Mouse (Mus musculus) left cerebral cortex, adult 9 months (tissue): ENCODE results near the gene Col6a6.
"Not testable (repeated sequence)": the region's sequence is repeated elsewhere in the genome, so short reads cannot be mapped to it uniquely, and the experiment has no call there.

Source experiments
- DNase-seq, 2 experiments: peaks; one replicate each; pipeline ENCODE4 v3.0.0; 2022; ENCODE audit warnings: low spot score in 2 of 2

Col6a6 gene

DNA sequence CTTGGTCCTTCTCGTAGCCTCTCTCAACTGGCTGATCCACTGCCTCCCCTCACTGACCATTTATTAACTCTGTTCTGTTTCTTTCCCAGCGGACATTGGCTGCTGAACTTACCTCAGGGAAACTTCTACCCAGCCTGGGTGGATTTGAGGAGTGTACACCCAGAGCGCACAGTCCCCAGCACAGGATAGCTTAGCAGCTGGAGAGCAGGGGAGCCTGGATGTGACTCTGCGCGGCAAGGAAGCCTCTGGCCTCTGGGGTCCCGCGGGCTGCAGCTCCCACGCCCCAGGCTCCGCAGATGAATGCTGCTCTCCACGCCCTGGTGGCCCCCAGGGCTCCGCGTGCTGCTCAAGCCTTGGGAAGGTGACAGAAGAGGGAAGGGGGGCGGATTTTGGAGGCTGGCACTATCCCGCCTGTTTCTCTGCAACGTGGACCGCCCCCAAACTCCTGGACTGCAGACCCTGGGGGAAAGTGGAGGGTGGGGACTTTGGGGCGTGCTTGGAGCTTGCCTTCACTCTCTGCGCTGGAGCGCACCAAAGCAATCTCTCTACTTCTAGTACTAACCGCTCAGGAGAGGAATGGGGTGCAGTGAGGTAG lies at the start of gene Col6a6:
Gene Col6a6, minus strand, starts transcription at position 370 of the 595 bp plus-strand sequence.
- DNase-seq: no peak

DNA sequence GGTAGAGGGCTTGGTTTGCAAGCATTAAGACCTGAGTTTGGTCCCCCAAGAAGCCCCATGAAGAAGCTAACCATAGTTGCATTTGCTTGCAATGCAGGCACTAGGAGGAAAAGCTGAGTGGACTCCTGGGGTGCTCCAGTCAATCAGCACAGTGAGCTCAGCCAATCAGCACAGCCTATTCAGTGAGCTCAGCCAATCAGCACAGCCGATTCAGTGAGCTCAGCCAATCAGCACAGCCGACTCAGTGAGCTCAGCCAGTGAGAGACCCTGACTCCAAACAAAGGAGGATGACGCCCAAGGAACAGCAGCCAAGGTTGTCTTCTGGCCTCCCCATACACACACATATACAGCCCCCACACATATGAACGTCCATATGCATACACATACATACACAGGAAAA lies 48.2 kb upstream of the Col6a6 start:
- no peak for DNase-seq

DNA sequence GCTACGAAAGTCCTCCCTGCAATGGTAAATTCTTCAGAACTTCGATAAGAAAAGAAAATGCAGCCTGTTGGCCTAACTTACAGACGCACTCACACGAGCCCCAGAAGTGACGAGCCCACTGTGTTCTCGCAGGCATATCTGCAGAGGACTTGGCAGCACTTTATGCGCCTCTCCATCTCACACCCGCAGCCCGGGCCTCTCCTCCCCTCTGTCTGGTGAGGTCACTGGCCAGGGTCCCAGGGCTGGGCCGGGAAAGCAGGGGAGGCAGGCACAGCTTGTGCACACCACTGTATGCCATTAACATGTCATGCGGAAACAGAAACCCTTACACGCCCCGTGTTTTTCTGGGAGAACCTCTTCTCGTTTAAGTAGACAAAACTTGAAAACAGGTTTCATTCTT lies 43.7 kb upstream of the Col6a6 start:
- no peak for DNase-seq

DNA sequence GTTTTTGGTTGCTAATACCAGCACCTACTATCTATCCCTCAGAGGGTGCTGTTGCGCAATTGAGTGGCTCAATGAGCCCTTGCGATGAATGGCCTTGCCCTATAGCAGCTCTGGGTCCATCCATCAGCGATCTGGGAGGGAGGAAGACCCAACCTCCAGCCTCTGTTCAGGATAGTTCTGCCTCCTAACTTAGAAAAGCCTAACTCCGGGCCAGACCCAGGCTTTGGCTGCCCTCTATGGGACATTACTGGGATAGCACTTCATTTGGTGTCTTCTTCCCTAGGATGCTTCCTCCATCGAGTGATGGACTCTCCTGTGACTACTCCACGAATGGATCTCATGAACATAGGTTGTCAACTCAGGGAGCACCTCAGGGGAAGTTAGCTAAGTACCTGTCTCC lies 29.8 kb upstream of the Col6a6 start:
- DNase-seq: peak; percentile 13 to 83

DNA sequence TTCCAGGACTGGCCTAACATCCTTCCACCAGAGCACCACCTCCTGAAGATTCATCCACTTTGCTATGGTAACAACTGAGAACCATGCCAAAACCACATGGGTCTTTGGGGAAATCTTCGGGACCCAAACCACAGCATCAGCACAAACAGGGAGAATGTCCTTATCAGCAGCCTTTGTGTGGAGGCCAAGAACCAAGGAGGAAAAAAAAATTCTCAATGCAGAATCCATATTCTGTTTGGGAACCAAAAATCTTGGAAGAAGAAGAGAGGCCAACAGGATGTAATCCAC lies 24.8 kb upstream of the Col6a6 start:
- no peak for DNase-seq

DNA sequence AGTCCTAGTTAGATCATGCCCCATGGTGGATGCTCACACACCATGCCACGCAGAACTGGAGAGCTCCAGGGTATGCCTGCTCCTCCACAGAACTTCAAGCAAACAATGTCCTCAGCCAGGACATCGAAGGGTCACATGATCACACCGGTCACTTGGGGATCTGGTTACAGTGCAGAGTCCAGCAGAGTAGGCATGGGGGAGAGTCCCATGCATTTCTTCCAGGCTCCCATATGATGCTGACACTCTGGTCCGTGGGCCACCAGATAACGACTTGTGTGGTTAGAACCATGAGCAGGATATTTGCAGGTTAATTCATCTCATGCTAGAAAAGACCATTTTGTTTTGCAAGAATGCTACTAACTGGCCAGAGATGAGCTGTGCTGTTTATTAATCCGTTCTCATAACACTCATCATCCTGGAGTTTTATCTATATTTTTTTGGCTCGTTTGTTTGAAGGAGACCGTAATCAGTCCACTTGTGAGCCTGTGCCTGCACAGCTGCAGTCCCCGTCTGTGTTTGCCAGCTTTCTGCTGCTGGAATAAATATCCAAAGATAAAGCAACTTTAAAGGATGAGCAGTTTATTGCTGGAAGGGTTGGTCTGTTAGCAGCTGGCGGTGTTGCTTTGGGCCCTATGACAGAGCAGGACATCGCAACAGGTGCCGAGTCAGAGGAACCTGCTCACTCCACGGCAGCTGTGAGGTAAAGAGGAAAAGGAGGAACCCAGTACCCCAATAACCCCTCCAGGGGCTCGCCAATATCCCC lies 24.2 kb upstream of the Col6a6 start:
- no peak for DNase-seq

DNA sequence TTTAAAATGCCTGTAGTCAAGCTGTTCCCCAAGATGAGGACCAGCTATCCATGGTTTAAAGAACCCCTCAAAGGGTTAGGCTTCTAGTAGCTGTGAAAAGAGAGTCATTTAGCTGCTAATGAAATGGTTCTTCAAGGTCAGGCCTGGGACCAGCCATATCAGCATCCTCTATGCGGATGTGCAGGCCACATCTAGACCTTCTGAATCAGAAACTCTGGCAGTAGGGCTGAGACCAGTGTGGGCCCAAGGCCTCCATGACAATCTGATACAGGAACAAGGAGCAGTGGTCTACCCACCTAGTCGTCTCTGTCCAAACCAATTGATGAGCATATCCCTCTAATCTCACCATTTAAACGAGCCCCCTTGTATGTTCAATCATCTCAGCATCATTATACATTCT lies 23.1 kb upstream of the Col6a6 start:
- no peak for DNase-seq

DNA sequence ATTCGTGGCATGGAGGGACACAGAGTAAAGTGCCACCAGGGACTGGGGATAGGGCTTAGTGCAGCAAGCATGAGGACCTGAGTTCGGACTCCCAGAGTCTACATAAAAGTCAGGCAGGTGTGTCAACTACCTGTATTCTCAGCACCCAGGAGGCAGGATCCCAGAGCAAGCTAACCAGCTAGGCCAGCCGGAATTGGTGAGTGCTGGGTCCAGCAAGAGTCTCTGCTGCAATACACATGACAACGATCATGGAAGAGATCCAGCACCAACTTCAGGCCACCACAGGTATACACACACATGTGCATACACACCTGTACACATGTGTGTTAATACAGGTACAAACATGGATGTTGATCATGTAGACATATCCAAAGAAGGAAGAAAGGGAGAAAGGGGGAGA lies 20.4 kb upstream of the Col6a6 start:
- DNase-seq: no peak

DNA sequence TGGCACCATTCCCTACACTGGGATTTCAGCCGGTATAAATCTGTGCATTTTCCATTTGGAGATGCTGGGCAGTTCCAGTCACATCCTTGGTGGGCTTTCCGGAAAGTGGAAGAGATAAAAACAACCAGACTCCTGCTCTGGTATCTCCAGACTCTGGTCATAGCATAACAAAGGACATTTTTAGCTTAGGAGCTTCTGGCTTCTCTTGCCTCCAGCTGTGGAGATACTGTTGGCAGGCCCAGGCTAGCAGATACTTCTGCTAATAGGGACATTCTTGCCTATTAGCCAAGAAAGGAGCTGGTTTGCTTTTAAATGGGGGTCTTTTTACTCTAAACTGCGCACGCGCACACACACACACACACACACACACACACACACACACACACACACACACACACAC lies 19.3 kb upstream of the Col6a6 start:
- no peak for DNase-seq

DNA sequence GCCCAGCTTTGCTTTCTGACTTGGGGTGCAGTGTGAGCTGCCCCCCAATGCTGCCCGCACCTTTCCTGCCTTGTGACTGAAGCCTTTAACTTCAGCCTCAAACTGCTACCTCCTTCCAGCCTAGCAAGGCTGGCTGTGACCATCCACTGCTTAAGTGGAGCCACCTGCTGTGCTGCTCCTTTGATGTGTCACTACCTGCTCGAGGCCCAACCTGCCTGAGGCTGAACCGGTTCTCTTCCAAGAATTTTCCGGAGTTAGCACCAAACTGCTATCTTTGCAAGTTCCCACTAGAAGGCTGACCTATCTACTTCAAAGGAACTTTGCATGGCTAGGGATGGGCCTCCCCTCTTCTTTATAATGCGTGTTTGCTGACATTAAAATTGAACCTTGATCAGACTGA lies 13.4 kb upstream of the Col6a6 start:
- DNase-seq: not testable (repeated sequence)

DNA sequence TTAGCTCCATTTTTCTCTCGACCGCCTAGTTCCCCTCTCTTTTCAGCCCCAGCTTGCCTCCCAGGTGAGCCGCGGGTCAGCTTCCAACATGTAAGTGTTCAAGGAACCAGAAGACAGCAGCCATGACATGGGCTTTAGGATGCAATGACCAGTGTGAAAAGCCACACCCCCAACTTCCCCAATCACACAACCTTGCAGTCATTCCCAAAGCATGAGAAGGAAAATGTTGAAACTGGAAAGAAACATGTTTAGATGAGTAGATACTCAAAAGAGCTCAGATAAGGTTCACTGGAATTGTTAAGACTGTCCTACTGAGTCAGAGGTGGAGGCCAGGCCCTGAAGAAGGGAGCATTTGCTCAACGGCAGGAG lies 11.2 kb upstream of the Col6a6 start:
- DNase-seq: no peak

DNA sequence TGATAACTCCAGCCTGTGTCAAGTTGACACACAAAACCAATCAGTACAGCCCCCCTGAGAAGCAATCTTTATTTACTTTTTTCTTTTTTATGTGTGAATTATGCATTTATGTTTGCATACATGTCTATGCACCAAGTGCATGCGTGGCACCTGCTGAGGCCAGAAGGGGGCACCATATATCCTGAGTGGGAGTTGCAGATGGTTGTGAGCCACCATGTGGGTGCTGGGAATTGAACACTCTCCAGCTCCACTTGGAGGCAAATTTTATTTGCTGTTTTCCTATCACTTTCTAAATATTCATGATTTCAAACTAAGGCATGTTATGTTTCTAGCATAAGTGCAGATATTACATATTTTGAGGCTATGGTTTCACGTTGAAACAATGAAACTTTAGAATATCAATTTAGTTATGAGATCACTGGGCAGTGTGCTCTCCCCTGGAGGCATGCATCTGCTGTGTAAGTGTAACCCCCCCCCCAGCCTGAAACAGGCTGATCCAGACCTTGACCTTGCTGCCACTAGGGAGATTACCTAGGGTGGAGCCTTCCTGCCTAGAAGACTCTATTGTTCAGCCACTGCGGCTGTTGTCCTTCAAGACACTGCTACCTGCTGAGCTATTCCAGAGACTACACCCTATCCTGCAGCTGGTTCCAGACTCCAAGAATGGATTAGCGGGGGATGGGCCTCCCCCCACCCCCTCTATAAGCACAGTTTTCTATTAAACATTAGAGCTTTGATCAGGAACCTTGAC lies 10.6 kb upstream of the Col6a6 start:
- no peak for DNase-seq

DNA sequence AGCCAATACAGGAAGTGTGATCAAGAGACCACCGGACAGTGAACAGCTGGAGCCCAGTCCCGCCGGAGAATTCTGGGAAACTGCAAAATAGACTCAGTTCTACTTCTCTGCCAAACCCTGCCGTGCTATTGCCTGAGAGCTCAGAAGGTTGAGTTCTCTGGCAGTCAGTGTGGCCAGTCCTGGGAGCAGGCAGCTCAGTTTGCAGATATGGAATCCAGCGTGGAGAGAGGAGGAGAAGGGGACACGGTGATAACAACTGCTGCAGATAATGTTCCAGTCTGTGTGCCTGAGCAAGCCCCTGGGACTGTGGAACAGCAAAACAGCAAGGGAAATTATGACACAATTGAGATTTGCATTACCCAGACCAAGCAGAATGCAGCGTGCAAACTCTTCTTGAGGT lies 7.6 kb upstream of the Col6a6 start:
- DNase-seq: no peak

DNA sequence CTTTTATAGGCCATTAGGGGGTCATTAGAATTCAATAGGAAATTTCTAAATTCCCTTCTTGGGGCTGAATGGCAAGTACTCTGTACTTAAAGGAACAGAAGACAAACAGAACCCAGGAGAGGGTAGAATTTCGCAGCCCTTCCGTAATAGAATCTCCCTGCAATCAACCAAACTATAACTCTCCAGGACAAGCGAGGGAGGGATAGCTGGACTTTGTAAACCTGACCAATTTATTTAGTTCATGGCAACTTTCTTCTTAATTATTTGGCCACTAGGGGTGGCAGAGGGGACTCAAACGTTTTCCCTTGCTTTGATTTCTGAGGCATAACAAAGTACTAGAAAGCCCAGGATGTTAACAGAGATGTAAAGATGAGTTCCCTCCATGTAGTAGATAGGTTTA lies 6.8 kb upstream of the Col6a6 start:
- no peak for DNase-seq

DNA sequence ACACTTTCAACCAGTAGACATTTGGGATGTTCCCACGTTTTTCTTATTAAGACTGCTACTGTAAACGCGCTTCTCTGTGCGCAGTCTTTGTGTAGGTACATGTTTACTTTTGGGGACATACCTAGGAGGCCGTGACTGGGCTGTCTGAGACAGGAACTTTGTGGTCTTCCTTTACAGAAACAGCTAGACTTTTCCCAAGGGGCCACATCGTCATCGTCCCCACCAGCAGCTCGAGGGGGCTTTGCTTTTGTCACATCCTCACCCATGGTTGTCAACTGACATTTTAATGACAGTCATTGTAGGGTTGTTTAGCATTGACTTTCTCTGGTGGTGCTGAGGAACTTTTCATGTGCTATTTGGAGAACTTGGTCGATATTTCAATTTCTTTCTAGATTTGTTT lies 3.3 kb upstream of the Col6a6 start:
- no peak for DNase-seq

DNA sequence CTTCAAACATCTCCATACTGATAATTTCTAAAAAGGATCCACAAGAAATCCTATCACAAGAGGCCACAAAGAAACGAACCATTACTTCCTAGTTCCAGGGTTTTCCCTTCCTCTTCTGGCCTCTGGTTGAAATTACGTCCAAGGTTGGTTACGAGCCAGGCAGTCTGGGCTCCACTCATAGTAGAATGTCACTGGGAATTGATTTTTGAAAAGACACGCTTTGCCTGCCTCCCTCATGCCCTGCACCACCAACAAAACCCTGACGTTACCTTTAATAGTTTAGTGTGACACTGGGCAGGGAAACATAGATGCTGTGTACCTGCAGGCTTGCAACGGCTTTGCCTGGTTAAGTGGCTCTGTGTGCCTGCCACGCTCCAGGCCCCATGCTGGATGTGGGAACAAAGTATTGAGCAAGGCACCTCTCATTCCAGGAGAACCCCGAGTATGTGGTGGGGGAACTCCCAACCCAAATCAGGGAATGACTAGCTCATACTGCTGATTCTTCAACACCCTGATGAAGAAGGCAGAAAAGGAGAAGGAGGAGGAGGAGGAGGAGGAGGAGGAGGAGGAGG lies 798 bp downstream of the Col6a6 start:
- no peak for DNase-seq

DNA sequence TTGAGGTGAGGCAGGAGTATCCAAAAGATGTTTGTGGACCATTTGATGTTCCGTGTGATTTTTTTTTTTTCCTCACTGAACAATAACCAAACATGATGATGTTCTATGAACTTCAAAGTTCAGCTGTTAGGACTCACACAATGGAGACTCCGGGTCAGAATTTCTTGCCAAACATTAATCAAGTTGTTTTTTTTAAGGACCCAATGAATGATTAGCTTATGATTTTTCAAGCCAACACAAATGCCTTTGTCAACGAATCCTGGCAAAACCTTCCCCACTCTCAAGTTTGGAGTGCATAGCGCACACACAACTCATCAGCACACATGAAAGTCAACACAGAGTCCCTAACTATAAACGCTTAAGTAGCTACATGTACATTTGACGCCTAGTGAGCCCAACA lies 7.2 kb downstream of the Col6a6 start:
- no peak for DNase-seq

DNA sequence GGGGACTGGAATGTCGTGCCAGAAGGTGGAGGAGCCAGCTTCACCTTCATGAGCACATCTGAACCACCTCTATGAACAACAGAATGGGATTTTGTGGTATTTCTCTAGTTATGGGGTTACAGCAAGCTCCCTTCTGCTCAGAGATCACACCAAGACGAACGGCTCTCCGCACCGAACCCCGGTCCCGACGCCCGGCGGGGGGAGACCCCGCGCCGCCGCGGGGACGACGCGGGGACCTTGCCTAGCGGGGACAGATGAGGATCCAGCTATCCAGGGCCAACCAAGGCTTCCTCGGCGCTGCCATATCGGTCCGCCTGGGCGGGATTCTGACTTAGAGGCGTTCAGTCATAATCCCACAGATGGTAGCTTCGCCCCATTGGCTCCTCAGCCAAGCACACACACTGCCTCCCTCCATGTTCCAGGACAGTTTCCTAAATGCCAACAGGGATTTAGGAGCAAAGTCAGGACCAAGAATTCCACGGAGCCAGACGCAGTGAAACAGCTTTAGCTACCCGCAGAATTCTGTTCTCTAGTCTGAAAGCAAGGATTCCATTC lies 8.7 kb downstream of the Col6a6 start:
- no peak for DNase-seq

DNA sequence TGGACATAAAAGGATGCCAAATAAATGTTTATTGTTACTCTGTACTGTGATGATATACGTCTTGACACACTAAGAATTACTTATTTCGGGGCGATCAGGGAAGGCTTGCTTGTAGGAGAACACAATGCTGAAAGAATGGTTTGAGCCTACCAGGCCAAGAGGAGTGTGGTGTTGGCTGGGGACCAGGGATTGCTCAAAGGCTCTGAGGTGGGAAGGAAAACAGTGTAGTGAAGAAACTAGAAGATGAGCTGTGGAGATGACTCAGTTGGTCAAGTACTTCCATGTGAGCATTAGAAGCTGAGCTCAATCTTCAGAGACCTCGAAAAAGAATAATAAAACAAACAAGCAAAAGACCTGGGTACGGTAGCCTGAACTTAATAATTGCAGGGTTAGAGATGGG lies 13.5 kb downstream of the Col6a6 start:
- DNase-seq: no peak

DNA sequence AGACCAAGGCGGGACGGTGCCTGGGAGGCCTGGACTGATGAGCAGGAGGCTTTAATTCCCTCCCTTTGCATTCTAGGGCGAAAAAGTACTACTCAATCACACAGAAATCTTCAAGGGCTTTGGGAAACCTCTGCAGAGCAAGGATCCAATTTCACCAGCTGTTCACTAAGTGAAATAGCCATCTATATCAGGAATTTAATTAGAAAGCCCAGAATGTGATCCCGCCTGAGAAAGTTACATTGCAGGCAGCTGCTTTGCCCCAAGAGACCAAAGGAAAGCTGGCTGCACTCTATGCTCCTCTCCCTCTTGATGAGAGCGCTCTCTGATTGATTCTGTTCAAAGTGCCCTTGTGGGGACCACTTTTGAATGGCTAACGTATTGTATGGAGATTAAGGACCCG lies 16.5 kb downstream of the Col6a6 start:
- no peak for DNase-seq

DNA sequence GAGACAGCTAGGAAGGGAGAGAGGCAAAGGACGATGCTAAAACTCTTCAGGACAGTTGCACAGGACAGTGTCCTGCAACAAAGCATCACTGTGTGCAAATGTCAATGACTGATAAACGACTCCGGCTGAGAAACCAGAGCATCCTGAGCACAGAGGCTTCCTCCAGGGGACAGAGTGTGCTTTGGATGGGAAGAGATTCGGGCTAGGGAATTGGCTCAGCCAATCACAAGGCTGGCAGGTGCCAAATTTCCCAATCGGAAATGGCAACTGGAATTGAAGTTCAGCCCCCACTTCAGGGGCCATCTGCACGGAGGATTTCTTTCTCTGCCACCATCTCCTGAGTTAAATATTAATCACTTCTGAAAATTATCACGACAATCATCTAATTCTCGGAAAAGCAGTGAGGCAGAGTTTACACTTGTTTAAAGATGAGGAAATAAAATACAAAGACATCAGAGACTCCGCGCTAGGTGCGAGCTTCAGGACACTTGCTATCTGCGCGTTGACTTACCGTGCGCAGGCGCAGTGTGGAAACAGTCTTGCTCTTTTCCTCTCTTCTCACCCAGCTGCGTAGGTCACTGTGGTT lies 18.9 kb downstream of the Col6a6 start:
- no peak for DNase-seq

DNA sequence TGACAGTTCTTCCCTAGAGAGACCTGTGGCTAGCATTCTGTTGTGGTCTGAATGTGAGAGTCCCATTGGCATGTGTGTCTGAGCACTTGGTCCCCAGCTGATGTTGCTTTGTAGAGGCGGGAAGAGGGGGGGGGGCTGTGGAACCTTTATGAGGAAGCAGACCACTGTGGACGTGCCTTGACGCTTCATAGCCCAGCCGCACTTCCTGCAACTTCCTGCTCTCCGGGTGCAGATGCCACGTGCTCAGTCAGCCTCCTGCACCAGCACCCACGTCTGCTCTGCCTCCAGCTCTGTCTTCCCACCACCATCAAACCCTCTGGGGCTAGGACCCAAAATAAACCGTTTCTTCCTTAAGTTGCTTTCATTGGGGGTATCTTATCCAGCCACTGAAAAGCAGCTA lies 24.5 kb downstream of the Col6a6 start:
- no peak for DNase-seq
